ENCODE assay signal across 8 mouse cellular contexts in the genomic region with DNA sequence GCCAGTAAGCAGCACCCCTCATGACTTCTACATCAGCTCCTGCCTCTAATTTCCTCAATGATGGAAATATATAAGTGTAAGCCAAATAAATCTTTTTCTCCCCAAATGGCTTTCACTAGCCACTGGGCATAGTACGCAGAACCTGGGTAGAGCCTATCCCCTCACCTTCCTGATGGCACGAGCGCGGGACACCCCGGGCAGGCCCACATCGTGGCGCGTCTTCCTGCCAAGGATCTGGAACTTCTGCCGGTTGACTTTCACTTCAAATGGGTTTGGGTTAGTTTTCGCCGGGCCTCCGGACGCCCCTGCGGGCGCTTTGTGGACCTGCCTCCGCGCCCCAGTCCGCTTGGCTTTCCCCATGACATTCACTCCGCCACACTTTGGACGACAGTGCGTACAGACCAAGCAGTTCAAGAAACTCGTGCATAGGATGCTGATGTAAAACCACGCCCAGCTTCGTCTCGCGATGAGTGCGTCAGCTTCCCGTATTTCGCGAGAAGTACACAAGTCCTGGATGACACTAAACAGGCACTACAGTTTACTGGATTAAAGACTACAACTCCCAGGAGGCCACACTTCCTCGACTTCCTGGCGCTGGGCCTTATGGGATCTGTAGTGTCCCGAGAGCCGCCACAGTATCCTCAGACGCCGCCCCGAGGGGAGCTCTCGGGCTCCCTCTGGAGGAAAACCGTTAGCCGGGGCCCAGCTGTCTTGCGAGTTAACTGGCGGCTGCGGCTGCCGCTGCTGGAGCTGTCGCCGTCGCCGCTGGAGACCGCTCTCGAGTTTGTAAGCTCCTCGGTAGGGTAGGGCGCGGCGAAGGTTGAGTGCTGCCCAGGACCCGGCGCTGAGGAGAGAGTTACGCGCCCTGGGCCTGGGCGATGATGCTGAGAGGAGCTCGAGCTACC. TPM values are rescaled to one million over a fixed set of nuclear protein-coding genes. Genes with fewer than 3 reads are reported as not detected.
DNase-seq lines count a peak whose midpoint lies in the region; ATAC-seq lines count a peak whose summit lies in the region.

TSS of gene Nop14 (minus strand) at position 463 of the 905 bp plus-strand sequence.
TSS of gene Grk4 (plus strand) at position 694 of the 905 bp plus-strand sequence.

- H3K4me2 ChIP-seq in hindbrain, embryonic 14.5 days (replicated peaks): peak within 1 kb of the TSS; percentile 76

- H3K36me3 ChIP-seq in hindbrain, embryonic 14.5 days (replicated peaks; ENCODE audit: control insufficient read depth, insufficient read depth): peaks cover 25% of the 10 kb centered on the region

- H3K27ac ChIP-seq in hindbrain, embryonic 14.5 days: peak within 1 kb of the TSS; percentile 79

- H3K9me3 ChIP-seq in hindbrain, embryonic 14.5 days (ENCODE audit: control insufficient read depth, low read length): no peaks in the 10 kb centered on the region

- peak; percentile 100 for DNase-seq in R1 (ENCODE audit: low read depth, low spot score)
- DNase-seq in cerebellum, postnatal 25 days: peak; percentile 97 to 98
- DNase-seq in frontal cortex, postnatal 25 days (ENCODE audit: low spot score in 2 of 2): peak; percentile 97 to 98
- DNase-seq in hindbrain, embryonic 14.5 days (ENCODE audit: low spot score): peak; percentile 100
- peak; percentile 98 to 99 for DNase-seq in layer of hippocampus, postnatal 36 days
- peak; percentile 100 for DNase-seq in lung, postnatal 36 days
- DNase-seq in retina, postnatal 1 day: peak; percentile 100
- DNase-seq in urinary bladder, adult 18-20 months (ENCODE audit: low spot score in 2 of 2): peak; percentile 96 to 99

- ATAC-seq in hindbrain, embryonic 14.5 days (ENCODE audit: low FRiP score): peak; percentile 100

- no peaks in the 10 kb centered on the region for H3K27me3 ChIP-seq in hindbrain, embryonic 14.5 days (ENCODE audit: control insufficient read depth, insufficient read depth, low read length)

- WGBS in hindbrain, embryonic 14.5 days: 0% methylated on average over 60 of the region's 60 CpGs

- peak within 1 kb of the TSS; percentile 63 for H3K4me3 ChIP-seq in hindbrain, embryonic 14.5 days (replicated peaks; ENCODE audit: low read length)

- H3K4me1 ChIP-seq in hindbrain, embryonic 14.5 days (replicated peaks; ENCODE audit: control insufficient read depth, insufficient read depth, low read length): peaks cover 8% of the 10 kb centered on the region

- H3K9ac ChIP-seq in hindbrain, embryonic 14.5 days: peak within 1 kb of the TSS; percentile 64

RNA-seq across cellular contexts. Expression of gene Nop14, which starts in this region (rescaled TPM):
- 21.5 and 23.1 TPM in 2 replicates for polyA plus RNA-seq in hindbrain, embryonic 14.5 days (2014; fragmentation: Nextera tagmentation; extraction: Ambion mirVana)
- total RNA-seq in layer of hippocampus, postnatal 36 days (2021): 10 to 100 TPM; 13.0 to 15.1 TPM

RNA-seq across cellular contexts. Expression of gene Grk4, which starts in this region (rescaled TPM):
- polyA plus RNA-seq in hindbrain, embryonic 14.5 days (2014; fragmentation: Nextera tagmentation; extraction: Ambion mirVana): 1.9 and 3.4 TPM in 2 replicates
- total RNA-seq in layer of hippocampus, postnatal 36 days (2021): 1 to 10 TPM; 6.6 to 7.0 TPM

Comparison
In these comparisons a context has a peak if more than half of its experiments do, and no peak if none do; other contexts are left out.
1. Peak in every context shown above with its lines: DNase-seq, ATAC-seq, H3K4me3 ChIP-seq and H3K27ac ChIP-seq.